Mouse (Mus musculus): ENCODE data around the gene Acer1. TPM values are rescaled to one million over a fixed set of nuclear protein-coding genes. Genes with fewer than 3 reads are reported as not detected.

Acer1 gene
- not detected in 2 replicates for polyA plus RNA-seq (2015; fragmentation: Nextera tagmentation; extraction: Ambion mirVana)

DNA sequence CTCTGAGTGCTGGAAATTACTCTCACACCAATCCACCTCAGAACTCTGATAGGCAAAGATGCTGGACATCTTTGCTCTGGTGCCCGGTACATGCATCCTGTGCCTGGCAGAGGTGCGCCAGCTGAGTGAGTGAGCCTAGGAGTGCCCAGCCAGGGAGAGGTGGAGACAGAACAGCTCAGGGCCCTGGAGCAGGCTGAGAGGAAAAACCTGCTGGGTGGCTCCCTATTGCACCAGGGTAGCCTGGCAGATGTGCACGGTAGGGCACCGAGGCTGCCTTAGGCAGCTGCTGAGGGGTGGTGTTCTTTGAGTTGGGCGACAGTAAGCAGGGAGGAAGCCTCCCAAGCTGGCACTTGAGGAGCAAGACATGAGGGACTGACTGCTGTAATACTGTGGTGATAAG lies at the start of gene Acer1:
Acer1 (minus strand) TSS at position 114 of the 400 bp plus-strand sequence.
- no peaks in the 10 kb centered on the region for H3K9me3 ChIP-seq (ENCODE audit: low read length)
- H3K4me1 ChIP-seq (ENCODE audit: insufficient read depth): no peaks in the 10 kb centered on the region
- 69% methylated on average over 5 of the region's 5 CpGs for WGBS (ENCODE audit: insufficient replicate concordance)
- no peaks in the 10 kb centered on the region for H3K27me3 ChIP-seq (ENCODE audit: insufficient read depth, low read length)
- H3K27ac ChIP-seq (ENCODE audit: low read depth): no peak within 1 kb of the TSS
- no peak for DNase-seq
- no peaks in the 10 kb centered on the region for H3K36me3 ChIP-seq (replicated peaks; ENCODE audit: insufficient read depth, low read length)
- no peak for ATAC-seq
- H3K9ac ChIP-seq (replicated peaks): no peak within 1 kb of the TSS
- no peak within 1 kb of the TSS for H3K4me3 ChIP-seq (ENCODE audit: low read depth, low read length)
- TF ChIP-seq EP300 (IDR thresholded peaks at IDR 0.05; ENCODE audit: low read depth) (no peak), CTCF (IDR thresholded peaks at IDR 0.05; ENCODE audit: low read depth) (no peak)
- no peak within 1 kb of the TSS for H3K4me2 ChIP-seq (ENCODE audit: low read depth, low read length)

DNA sequence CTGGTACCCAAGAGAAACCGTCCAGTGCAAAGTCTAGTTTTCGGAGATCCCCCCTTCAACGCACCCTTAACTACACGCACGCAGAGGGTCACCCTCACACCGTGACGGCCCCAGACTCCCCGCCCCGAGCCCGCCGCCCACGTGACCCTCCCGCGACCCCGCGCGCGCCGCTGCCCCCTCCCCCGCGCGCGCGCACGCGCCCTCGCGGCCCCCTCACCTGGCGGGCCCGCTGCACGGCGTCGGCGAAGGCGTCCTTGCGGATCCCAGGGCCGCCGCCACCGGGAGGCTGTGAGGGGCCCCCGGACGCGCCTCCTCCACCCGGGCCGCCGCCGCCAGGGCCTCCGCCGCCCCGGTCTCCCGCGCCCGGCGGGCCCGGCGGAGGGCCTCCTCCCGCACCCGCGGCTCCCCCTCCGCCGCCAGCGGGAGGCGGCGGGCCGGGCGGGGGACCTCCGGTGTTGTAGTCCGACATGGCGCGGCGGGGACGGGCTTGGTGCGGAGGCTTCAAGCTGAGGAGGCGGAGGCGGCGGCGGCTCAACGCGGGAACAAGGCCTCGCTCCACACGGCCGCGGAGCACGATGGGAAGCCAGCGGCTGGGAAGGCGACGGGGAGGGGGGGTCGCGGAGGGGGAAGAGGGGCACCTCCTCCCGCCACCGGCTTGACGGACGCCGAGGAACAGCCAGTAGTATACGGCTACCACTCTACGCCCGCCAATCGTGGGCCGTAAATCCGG lies 49.2 kb upstream of the Acer1 start, which contains the start of gene Khsrp:
Khsrp (minus strand) TSS at position 592 of the 730 bp plus-strand sequence.
- DNase-seq (peak; percentile 61), ATAC-seq (no peak)
- peaks cover 22% of the 10 kb centered on the region for H3K4me1 ChIP-seq (ENCODE audit: insufficient read depth)
- TF ChIP-seq EP300 (IDR thresholded peaks at IDR 0.05; ENCODE audit: low read depth) (no peak), CTCF (IDR thresholded peaks at IDR 0.05; ENCODE audit: low read depth) (no peak)
- H3K4me3 ChIP-seq (ENCODE audit: low read depth, low read length): peak within 1 kb of the TSS; percentile 72
- peak within 1 kb of the TSS; percentile 94 for H3K27ac ChIP-seq (ENCODE audit: low read depth)
- peak within 1 kb of the TSS; percentile 87 for H3K4me2 ChIP-seq (ENCODE audit: low read depth, low read length)
- H3K9me3 ChIP-seq (ENCODE audit: low read length): no peaks in the 10 kb centered on the region
- H3K27me3 ChIP-seq (ENCODE audit: insufficient read depth, low read length): no peaks in the 10 kb centered on the region
- H3K9ac ChIP-seq (replicated peaks): peak within 1 kb of the TSS; percentile 97
- under 1% methylated on average over 61 of the region's 99 CpGs for WGBS (ENCODE audit: insufficient replicate concordance)
- H3K36me3 ChIP-seq (replicated peaks; ENCODE audit: insufficient read depth, low read length): peaks cover 25% of the 10 kb centered on the region

GRCm38 (mm10) chr17:57029691-57030090 lies 47.8 kb upstream of the Acer1 start:
- Histone ChIP-seq H3K4me3 (ENCODE audit: low read depth, low read length) (peak overlapping the region; percentile 72), H3K27me3 (ENCODE audit: insufficient read depth, low read length) (no peaks in the 10 kb centered on the region), H3K27ac (ENCODE audit: low read depth) (no peak overlapping the region), H3K9me3 (ENCODE audit: low read length) (no peaks in the 10 kb centered on the region), H3K4me2 (ENCODE audit: low read depth, low read length) (peak overlapping the region; percentile 87), H3K36me3 (replicated peaks; ENCODE audit: insufficient read depth, low read length) (peaks cover 39% of the 10 kb centered on the region), H3K4me1 (ENCODE audit: insufficient read depth) (peaks cover 22% of the 10 kb centered on the region), H3K9ac (replicated peaks) (peak overlapping the region; percentile 97)
- TF ChIP-seq EP300 (IDR thresholded peaks at IDR 0.05; ENCODE audit: low read depth) (no peak), CTCF (IDR thresholded peaks at IDR 0.05; ENCODE audit: low read depth) (no peak)
- ATAC-seq (no peak), DNase-seq (no peak)
- WGBS (ENCODE audit: insufficient replicate concordance): 19% methylated on average over 8 of the region's 8 CpGs

DNA sequence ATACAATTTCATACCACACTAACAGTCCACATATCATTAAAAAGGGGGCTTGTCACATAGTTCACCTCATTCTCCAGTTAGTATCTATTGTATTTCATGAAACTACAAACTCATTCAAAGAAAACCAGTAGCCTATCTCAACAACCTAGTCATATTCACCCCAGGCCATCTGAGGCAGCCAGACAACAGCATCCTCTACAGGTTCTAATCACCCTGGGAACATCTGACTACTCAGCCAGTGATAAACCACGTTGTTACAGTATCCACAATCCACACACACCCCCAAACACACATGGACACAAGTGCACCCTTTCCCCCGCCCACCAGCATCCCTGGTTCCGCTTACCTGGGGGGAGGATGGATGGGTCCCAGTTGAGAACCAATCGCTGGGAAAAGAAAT lies 45.5 kb upstream of the Acer1 start:
- Histone ChIP-seq H3K27ac (ENCODE audit: low read depth) (no peak overlapping the region), H3K36me3 (replicated peaks; ENCODE audit: insufficient read depth, low read length) (peaks cover 61% of the 10 kb centered on the region), H3K27me3 (ENCODE audit: insufficient read depth, low read length) (no peaks in the 10 kb centered on the region), H3K4me2 (ENCODE audit: low read depth, low read length) (no peak overlapping the region), H3K9me3 (ENCODE audit: low read length) (no peaks in the 10 kb centered on the region), H3K4me3 (ENCODE audit: low read depth, low read length) (no peak overlapping the region), H3K4me1 (ENCODE audit: insufficient read depth) (peaks cover 19% of the 10 kb centered on the region), H3K9ac (replicated peaks) (0 out of 2 replicates have a peak overlapping the region, but pooled peaks have one; percentile 16)
- TF ChIP-seq EP300 (IDR thresholded peaks at IDR 0.05; ENCODE audit: low read depth) (peak; percentile 69), CTCF (IDR thresholded peaks at IDR 0.05; ENCODE audit: low read depth) (no peak)
- ATAC-seq (no peak), DNase-seq (no peak)
- 76% methylated on average over 4 of the region's 4 CpGs for WGBS (ENCODE audit: insufficient replicate concordance)

DNA sequence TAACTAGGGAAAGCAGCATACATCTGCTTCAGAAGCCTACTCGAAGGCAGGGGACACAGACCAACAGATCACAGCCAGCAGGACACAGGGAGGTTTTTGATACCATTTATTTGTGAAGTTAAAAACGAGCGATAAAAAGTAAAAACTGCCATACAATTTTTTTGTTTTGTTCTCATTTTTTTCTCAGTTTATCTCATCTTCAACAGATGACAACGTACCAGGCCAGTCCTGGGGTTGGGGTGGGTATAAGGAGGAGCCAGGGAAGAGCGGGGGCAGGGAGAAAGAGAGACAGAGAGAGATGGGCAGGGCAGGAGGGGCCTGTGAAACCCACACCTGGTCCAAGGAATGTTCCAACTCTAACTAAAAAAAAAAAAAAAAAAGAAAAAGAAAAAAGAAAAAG lies 39.0 kb upstream of the Acer1 start:
- Histone ChIP-seq H3K9ac (replicated peaks) (no peak overlapping the region), H3K4me2 (ENCODE audit: low read depth, low read length) (no peak overlapping the region), H3K4me3 (ENCODE audit: low read depth, low read length) (no peak overlapping the region), H3K4me1 (ENCODE audit: insufficient read depth) (no peaks in the 10 kb centered on the region), H3K9me3 (ENCODE audit: low read length) (no peaks in the 10 kb centered on the region), H3K27ac (ENCODE audit: low read depth) (peak overlapping the region; percentile 71), H3K27me3 (ENCODE audit: insufficient read depth, low read length) (no peaks in the 10 kb centered on the region), H3K36me3 (replicated peaks; ENCODE audit: insufficient read depth, low read length) (peaks cover 49% of the 10 kb centered on the region)
- 61% methylated on average over 5 of the region's 5 CpGs for WGBS (ENCODE audit: insufficient replicate concordance)
- ATAC-seq: peak; percentile 37
- TF ChIP-seq CTCF (IDR thresholded peaks at IDR 0.05; ENCODE audit: low read depth) (no peak), EP300 (IDR thresholded peaks at IDR 0.05; ENCODE audit: low read depth) (peak; percentile 76)
- no peak for DNase-seq

GRCm38 (mm10) chr17:57019693-57020092 lies 37.8 kb upstream of the Acer1 start:
- ATAC-seq: peak; percentile 83
- Histone ChIP-seq H3K4me1 (ENCODE audit: insufficient read depth) (no peaks in the 10 kb centered on the region), H3K27me3 (ENCODE audit: insufficient read depth, low read length) (no peaks in the 10 kb centered on the region), H3K4me2 (ENCODE audit: low read depth, low read length) (no peak overlapping the region), H3K36me3 (replicated peaks; ENCODE audit: insufficient read depth, low read length) (peaks cover 37% of the 10 kb centered on the region), H3K27ac (ENCODE audit: low read depth) (peak overlapping the region; percentile 71), H3K4me3 (ENCODE audit: low read depth, low read length) (no peak overlapping the region), H3K9ac (replicated peaks) (no peak overlapping the region), H3K9me3 (ENCODE audit: low read length) (no peaks in the 10 kb centered on the region)
- WGBS (ENCODE audit: insufficient replicate concordance): 48% methylated on average over 2 of the region's 2 CpGs
- TF ChIP-seq CTCF (IDR thresholded peaks at IDR 0.05; ENCODE audit: low read depth) (no peak), EP300 (IDR thresholded peaks at IDR 0.05; ENCODE audit: low read depth) (peak; percentile 93)
- DNase-seq: no peak
